In the genomic region with DNA sequence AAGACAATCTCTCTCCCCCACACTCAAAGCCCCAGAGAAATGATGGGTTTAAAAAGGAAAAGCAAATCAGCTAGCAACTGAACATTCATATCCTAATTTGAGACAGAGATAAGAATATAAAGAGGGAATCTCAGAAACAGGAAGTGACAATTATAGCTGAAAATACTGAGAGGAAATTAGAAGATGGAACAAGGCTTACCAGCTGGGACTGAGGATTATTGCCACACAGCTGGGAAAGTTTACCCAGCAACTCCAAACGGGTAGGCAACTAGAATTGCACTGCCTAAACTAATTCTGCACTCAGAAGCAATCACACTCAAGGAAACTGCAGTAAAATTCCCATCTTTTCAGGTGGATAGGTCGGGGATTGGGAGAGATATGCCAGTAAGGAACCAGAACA, we compare ENCODE assay signal across 20 mouse cellular contexts. TPM values are rescaled to one million over a fixed set of nuclear protein-coding genes. Genes with fewer than 3 reads are reported as not detected.
DNase-seq lines count a peak whose midpoint lies in the region; ATAC-seq and TF ChIP-seq lines count a peak whose summit lies in the region.
"Had no signal": no experiment of that assay in that cellular context is flagged by ENCODE, and none has a peak within 500 bp of the region (broad histone marks: within the 10 kb centered on the region; RNA-seq: fewer than 3 reads in every experiment).

No protein-coding gene starts in this region.

- no peaks in the 10 kb centered on the region for H3K27me3 ChIP-seq in heart, embryonic 12.5 days (replicated peaks)
- no peaks in the 10 kb centered on the region for H3K27me3 ChIP-seq in midbrain, embryonic 15.5 days (replicated peaks)
- H3K27me3 ChIP-seq: hindbrain, embryonic 15.5 days had no signal

- no peak overlapping the region for H3K27ac ChIP-seq in heart, embryonic 12.5 days (ENCODE audit: poor library complexity, severe bottlenecking)
- H3K27ac ChIP-seq in macrophage: peak overlapping the region; percentile 18; the same call in 1 of the 2 replicates
- H3K27ac ChIP-seq in midbrain, embryonic 15.5 days: no peak overlapping the region
- H3K27ac ChIP-seq: heart, embryonic 10.5 days; hindbrain, embryonic 15.5 days had no signal

- ATAC-seq in heart, embryonic 12.5 days (ENCODE audit: insufficient number of reproducible peaks, low FRiP score): no peak
- peak; percentile 75 for ATAC-seq in common myeloid progenitor, adult 5-6 weeks (replicated peaks; ENCODE audit: low read depth, poor library complexity, severe bottlenecking)
- ATAC-seq in midbrain, embryonic 15.5 days (replicated peaks): no peak
- ATAC-seq: forebrain, embryonic 14.5 days; intestine, postnatal 0 days had no signal

- DNase-seq in heart, postnatal 25 days (ENCODE audit: low spot score): no peak
- no peak for DNase-seq in lung, adult 2 months
- no peak for DNase-seq in kidney, postnatal 10 days
- DNase-seq: adrenal gland, adult 8-10 months; adrenal gland, postnatal 36 days; cerebellum, adult 11 months; cerebellum, adult 8-10 months; cerebellum, postnatal 14 days; gastrocnemius, postnatal 25 days; heart, adult 11 months; heart, postnatal 36 days had no signal

- no peak for TF ChIP-seq CTCF in lung, adult 2 months (IDR thresholded peaks at IDR 0.05; ENCODE audit: insufficient read depth, low read length)

- no peaks in the 10 kb centered on the region for H3K9me3 ChIP-seq in heart, embryonic 12.5 days (replicated peaks)
- no peaks in the 10 kb centered on the region for H3K9me3 ChIP-seq in midbrain, embryonic 15.5 days
- H3K9me3 ChIP-seq: G1E; heart, embryonic 10.5 days; hindbrain, embryonic 15.5 days had no signal

- H3K4me2 ChIP-seq in heart, embryonic 12.5 days: no peak overlapping the region
- H3K4me2 ChIP-seq in midbrain, embryonic 15.5 days: no peak overlapping the region
- H3K4me2 ChIP-seq: hindbrain, embryonic 15.5 days had no signal

- H3K79me2 ChIP-seq in macrophage (ENCODE audit: inconsistent target): no peaks in the 10 kb centered on the region

- H3K4me3 ChIP-seq in heart, embryonic 12.5 days: no peak overlapping the region
- H3K4me3 ChIP-seq in macrophage (ENCODE audit: inconsistent target): no peak overlapping the region
- no peak overlapping the region for H3K4me3 ChIP-seq in lung, adult 2 months (replicated peaks; ENCODE audit: extremely low read depth, low read depth, low read length)
- no peak overlapping the region for H3K4me3 ChIP-seq in midbrain, embryonic 15.5 days
- H3K4me3 ChIP-seq: heart, embryonic 10.5 days; hindbrain, embryonic 15.5 days had no signal

- H3K9ac ChIP-seq in heart, embryonic 12.5 days: 0 out of 2 replicates have a peak overlapping the region, but pooled peaks have one; percentile 18
- no peak overlapping the region for H3K9ac ChIP-seq in midbrain, embryonic 15.5 days
- H3K9ac ChIP-seq: hindbrain, embryonic 15.5 days had no signal

- intact Hi-C loops in heart, postnatal 25 days (cut with DNase I): no loop called here

- WGBS in heart, embryonic 12.5 days: 63% methylated on average over 2 of the region's 2 CpGs
- 45% methylated on average over 2 of the region's 2 CpGs for WGBS in macrophage (ENCODE audit: missing documents)
- 40% methylated on average over 2 of the region's 2 CpGs for WGBS in lung, adult 2 months
- 72% methylated on average over 2 of the region's 2 CpGs for WGBS in midbrain, embryonic 15.5 days

- H3K36me3 ChIP-seq in heart, embryonic 12.5 days: no peaks in the 10 kb centered on the region
- H3K36me3 ChIP-seq in macrophage (ENCODE audit: inconsistent target): no peaks in the 10 kb centered on the region
- no peaks in the 10 kb centered on the region for H3K36me3 ChIP-seq in midbrain, embryonic 15.5 days (replicated peaks)
- H3K36me3 ChIP-seq: G1E; heart, embryonic 10.5 days; hindbrain, embryonic 15.5 days had no signal

- H3K4me1 ChIP-seq in heart, embryonic 12.5 days (replicated peaks): 0 out of 2 replicates have a peak, but pooled peaks cover 6% of the 10 kb centered on the region
- H3K4me1 ChIP-seq in lung, adult 2 months (ENCODE audit: control insufficient read depth, insufficient read depth, low read length): no peaks in the 10 kb centered on the region
- H3K4me1 ChIP-seq in midbrain, embryonic 15.5 days: no peaks in the 10 kb centered on the region
- H3K4me1 ChIP-seq: hindbrain, embryonic 15.5 days had no signal

- TF ChIP-seq POLR2A in lung, adult 2 months (IDR thresholded peaks at IDR 0.05; ENCODE audit: borderline replicate concordance, extremely low read depth, low read depth, low read length): no peak

RNA-seq across cellular contexts. Expression of a gene that starts 12.4 kb away (rescaled TPM):
- polyA plus RNA-seq in heart, embryonic 12.5 days (2016; fragmentation: Nextera tagmentation; extraction: Ambion mirVana): 48.8 and 49.4 TPM in 2 replicates
- total RNA-seq in heart, postnatal 25 days (2021): 1 to 10 TPM; 9.5 to 10.0 TPM
- total RNA-seq in common myeloid progenitor, adult 5-6 weeks (2017): 15.6 and 16.5 TPM in 2 replicates
- 100 to 1,000 TPM in 19 of 26 experiments, 10 to 100 TPM in 7; 72.7 to 295 (median 143) TPM for total RNA-seq in macrophage (2018; cell fraction: chromatin; rRNA removed)
- total RNA-seq in macrophage (2018; cell fraction: cytosol; rRNA removed): 100 to 1,000 TPM in 7 of 26 experiments, 10 to 100 TPM in 19; 42.1 to 126 (median 91.4) TPM
- total RNA-seq in macrophage (2018; cell fraction: nucleus; rRNA removed): 100 to 1,000 TPM in 17 of 26 experiments, 10 to 100 TPM in 9; 38.7 to 326 (median 141) TPM
- 22.6 to 41.6 TPM (median 39.8 TPM) in 3 replicates for polyA plus RNA-seq in macrophage (2018)
- 9.0 and 10.4 TPM in 2 replicates for polyA plus RNA-seq in lung, adult 2 months (2012; rRNA removed)
- 46.4 and 48.4 TPM in 2 replicates for polyA plus RNA-seq in midbrain, embryonic 15.5 days (2015; fragmentation: Nextera tagmentation; extraction: Ambion mirVana)
- polyA plus RNA-seq: G1E had no signal
